Mouse (Mus musculus) adrenal gland, adult (tissue): Measurements from ENCODE around the gene Zscan2.
A peak's percentile ranks its signal among the peaks of the same experiment; 100 is the strongest.

Experiments
- DNase-seq, 2 experiments: peaks; one replicate each; pipeline ENCODE4 v3.0.0; 2022 to 2023; ENCODE audit warnings: low spot score in 1 of 2; ENCODE audit not compliant: inconsistent age in 2 of 2

The Zscan2 gene

GRCm38 (mm10) chr7:80875727-80876126 is 15.0 kb downstream of the Zscan2 start:
- DNase-seq = no peak

GRCm38 (mm10) chr7:80882830-80883505 is 22.2 kb downstream of the Zscan2 start:
- peak; percentile 58 to 74 for DNase-seq

GRCm38 (mm10) chr7:80885666-80886065 is 24.9 kb downstream of the Zscan2 start:
- DNase-seq = peak in 1 of 2 experiments; percentile 56

- DNase-seq = peak in 1 of 2 experiments; percentile 87
These were observed 27.9 kb downstream of the Zscan2 start for GRCm38 (mm10) chr7:80888595-80888994.

GRCm38 (mm10) chr7:80889021-80889511 is 28.3 kb downstream of the Zscan2 start:
- peak; percentile 74 to 85 for DNase-seq

- DNase-seq = peak; percentile 71 to 85
These were observed 29.1 kb downstream of the Zscan2 start for GRCm38 (mm10) chr7:80889841-80890241.

- peak in 1 of 2 experiments; percentile 51 for DNase-seq
These were observed 32.5 kb downstream of the Zscan2 start for GRCm38 (mm10) chr7:80893086-80893752.

GRCm38 (mm10) chr7:80893753-80894129 is 33.0 kb downstream of the Zscan2 start:
- DNase-seq = peak in 1 of 2 experiments; percentile 54

- DNase-seq = no peak
These were observed 33.5 kb downstream of the Zscan2 start for GRCm38 (mm10) chr7:80894196-80894595.

GRCm38 (mm10) chr7:80894815-80895519 is 34.2 kb downstream of the Zscan2 start:
- DNase-seq = no peak

- no peak for DNase-seq
These were observed 36.4 kb downstream of the Zscan2 start for GRCm38 (mm10) chr7:80897134-80897533.

GRCm38 (mm10) chr7:80897721-80898120 is 37.0 kb downstream of the Zscan2 start:
- DNase-seq = peak in 1 of 2 experiments; percentile 34

- DNase-seq = peak; percentile 93 to 96
These were observed 40.3 kb downstream of the Zscan2 start, which contains the start of gene Wdr73 for GRCm38 (mm10) chr7:80900944-80901501. TSS of gene Wdr73 (minus strand) at chr7:80901269.

- DNase-seq = no peak
These were observed 41.0 kb downstream of the Zscan2 start for GRCm38 (mm10) chr7:80901541-80902274.

- no peak for DNase-seq
These were observed 43.1 kb downstream of the Zscan2 start for GRCm38 (mm10) chr7:80903625-80904422.

GRCm38 (mm10) chr7:80904921-80905515 is 44.3 kb downstream of the Zscan2 start, which contains the start of gene Nmb:
TSS of gene Nmb (minus strand) at chr7:80905076.
- DNase-seq = peak; percentile 76 to 89

GRCm38 (mm10) chr7:80911053-80911452 is 50.3 kb downstream of the Zscan2 start:
- DNase-seq = no peak

GRCm38 (mm10) chr7:80912496-80912895 is 51.8 kb downstream of the Zscan2 start:
- no peak for DNase-seq

GRCm38 (mm10) chr7:80917916-80918465 is 57.3 kb downstream of the Zscan2 start:
- no peak for DNase-seq
